13 mouse cellular contexts compared by ENCODE assay signal in the genomic region with DNA sequence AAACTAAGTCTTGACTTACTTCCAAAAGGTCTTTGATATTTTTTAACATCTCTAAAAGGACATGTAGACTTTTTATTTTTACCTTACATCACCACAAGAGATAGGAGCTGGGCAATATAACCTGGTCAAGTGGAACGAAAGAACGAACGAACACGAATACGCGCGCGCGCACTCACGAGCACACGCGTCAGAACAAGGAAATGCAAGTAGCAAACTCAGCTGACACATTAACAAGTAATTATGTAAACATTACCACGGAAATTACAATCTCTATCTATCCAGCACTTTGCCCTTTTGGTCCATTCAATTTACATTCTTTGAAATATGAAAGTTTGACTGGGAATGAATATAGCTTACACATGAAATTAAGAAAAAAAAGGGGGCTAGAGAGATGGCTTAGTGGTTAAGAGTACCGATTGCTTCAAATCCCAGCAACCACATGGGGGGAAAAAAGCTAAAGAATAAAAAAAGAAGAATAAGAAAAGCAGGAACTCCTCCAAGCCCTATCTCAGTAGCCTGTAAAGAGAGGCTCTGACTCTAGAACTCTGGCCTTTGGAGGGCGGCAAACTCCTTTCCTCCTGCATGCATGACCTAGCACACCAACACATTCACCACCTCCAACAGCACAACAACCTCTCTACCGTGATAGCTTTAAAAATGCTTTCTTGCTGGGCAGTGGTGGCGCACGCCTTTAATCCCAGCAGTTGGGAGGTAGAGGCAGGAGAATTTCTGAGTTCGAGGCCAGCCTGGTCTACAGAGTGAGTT. TPM values are rescaled to one million over a fixed set of nuclear protein-coding genes. Genes with fewer than 3 reads are reported as not detected.
DNase-seq lines count a peak whose midpoint lies in the region; ATAC-seq and TF ChIP-seq lines count a peak whose summit lies in the region.
"Had no signal": no experiment of that assay in that cellular context is flagged by ENCODE, and none has a peak within 500 bp of the region (broad histone marks: within the 10 kb centered on the region; RNA-seq: fewer than 3 reads in every experiment).

No protein-coding gene starts in this region.

- TF ChIP-seq EP300 in stomach, postnatal 0 days (optimal IDR thresholded peaks at IDR 0.05) = no peak

- H3K4me1 ChIP-seq in liver, adult 2 months (ENCODE audit: control insufficient read depth, insufficient read depth, low read length) = peaks cover 51% of the 10 kb centered on the region
- H3K4me1 ChIP-seq in liver, embryonic 12.5 days = peaks cover 84% of the 10 kb centered on the region
- no peaks in the 10 kb centered on the region for H3K4me1 ChIP-seq in kidney, postnatal 0 days (replicated peaks; ENCODE audit: insufficient read depth, low read length)
- peaks cover 4% of the 10 kb centered on the region; the same call in 1 of the 2 replicates for H3K4me1 ChIP-seq in stomach, postnatal 0 days (replicated peaks; ENCODE audit: control insufficient read depth, insufficient read depth)
- peaks cover 11% of the 10 kb centered on the region for H3K4me1 ChIP-seq in midbrain, embryonic 10.5 days
- peaks cover 23% of the 10 kb centered on the region for H3K4me1 ChIP-seq in hindbrain, embryonic 10.5 days (replicated peaks)

- no peaks in the 10 kb centered on the region for H3K27me3 ChIP-seq in liver, adult 2 months (ENCODE audit: control insufficient read depth, insufficient read depth, low read length)
- no peaks in the 10 kb centered on the region for H3K27me3 ChIP-seq in liver, embryonic 12.5 days (replicated peaks)
- H3K27me3 ChIP-seq in kidney, postnatal 0 days (ENCODE audit: insufficient read depth, low read length) = no peaks in the 10 kb centered on the region
- no peaks in the 10 kb centered on the region for H3K27me3 ChIP-seq in stomach, postnatal 0 days (ENCODE audit: control insufficient read depth, insufficient read depth, low read length)
- H3K27me3 ChIP-seq in midbrain, embryonic 10.5 days (ENCODE audit: low read depth, poor library complexity, severe bottlenecking) = no peaks in the 10 kb centered on the region
- no peaks in the 10 kb centered on the region for H3K27me3 ChIP-seq in hindbrain, embryonic 10.5 days (ENCODE audit: insufficient read depth, poor library complexity, severe bottlenecking)
- H3K27me3 ChIP-seq: heart, embryonic 13.5 days; hindbrain, embryonic 15.5 days; limb, embryonic 12.5 days had no signal

- ATAC-seq in liver, embryonic 12.5 days = no peak
- ATAC-seq in kidney, postnatal 0 days (replicated peaks; ENCODE audit: low FRiP score, low read depth) = no peak
- ATAC-seq in stomach, postnatal 0 days (ENCODE audit: low FRiP score, low TSS enrichment) = peak; percentile 74

- TF ChIP-seq CTCF in liver, adult 2 months (IDR thresholded peaks at IDR 0.05; ENCODE audit: low read depth, low read length) = peak; percentile 17; the same call in 1 of the 2 replicates
- TF ChIP-seq CTCF in kidney, postnatal 0 days (IDR thresholded peaks at IDR 0.05; ENCODE audit: low read depth) = peak; percentile 46
- peak; percentile 33; the same call in 1 of the 2 replicates for TF ChIP-seq CTCF in stomach, postnatal 0 days (IDR thresholded peaks at IDR 0.05; ENCODE audit: low read depth)

- peaks cover 64% of the 10 kb centered on the region for H3K79me2 ChIP-seq in liver, adult 2 months (ENCODE audit: control insufficient read depth, insufficient read depth, low read length)

- no peaks in the 10 kb centered on the region for H3K9me3 ChIP-seq in liver, embryonic 12.5 days (replicated peaks)
- no peaks in the 10 kb centered on the region for H3K9me3 ChIP-seq in kidney, postnatal 0 days (replicated peaks; ENCODE audit: low read length)
- no peaks in the 10 kb centered on the region for H3K9me3 ChIP-seq in stomach, postnatal 0 days (ENCODE audit: control insufficient read depth, low read length)
- no peaks in the 10 kb centered on the region for H3K9me3 ChIP-seq in midbrain, embryonic 10.5 days (replicated peaks)
- no peaks in the 10 kb centered on the region for H3K9me3 ChIP-seq in hindbrain, embryonic 10.5 days
- H3K9me3 ChIP-seq: heart, embryonic 13.5 days; hindbrain, embryonic 15.5 days; limb, embryonic 12.5 days had no signal

- H3K36me3 ChIP-seq in liver, adult 2 months (ENCODE audit: control insufficient read depth, insufficient read depth, low read length) = no peaks in the 10 kb centered on the region
- H3K36me3 ChIP-seq in liver, embryonic 12.5 days = no peaks in the 10 kb centered on the region
- no peaks in the 10 kb centered on the region for H3K36me3 ChIP-seq in kidney, postnatal 0 days (ENCODE audit: insufficient read depth, low read length)
- H3K36me3 ChIP-seq in stomach, postnatal 0 days (ENCODE audit: control insufficient read depth, insufficient read depth, low read length) = no peaks in the 10 kb centered on the region
- H3K36me3 ChIP-seq in midbrain, embryonic 10.5 days = no peaks in the 10 kb centered on the region
- no peaks in the 10 kb centered on the region for H3K36me3 ChIP-seq in hindbrain, embryonic 10.5 days
- H3K36me3 ChIP-seq: heart, embryonic 13.5 days; hindbrain, embryonic 15.5 days; limb, embryonic 12.5 days had no signal

- H3K4me3 ChIP-seq in liver, adult 2 months (ENCODE audit: insufficient read depth, low read depth, low read length) = no peak overlapping the region
- no peak overlapping the region for H3K4me3 ChIP-seq in liver, embryonic 12.5 days
- no peak overlapping the region for H3K4me3 ChIP-seq in kidney, postnatal 0 days (replicated peaks; ENCODE audit: low read depth, low read length)
- H3K4me3 ChIP-seq in stomach, postnatal 0 days (ENCODE audit: low read depth, low read length) = no peak overlapping the region
- H3K4me3 ChIP-seq in midbrain, embryonic 10.5 days = no peak overlapping the region
- no peak overlapping the region for H3K4me3 ChIP-seq in hindbrain, embryonic 10.5 days
- H3K4me3 ChIP-seq: heart, embryonic 13.5 days; hindbrain, embryonic 15.5 days; limb, embryonic 12.5 days had no signal

- peak; percentile 64 for DNase-seq in liver, adult 2 months (ENCODE audit: extremely low read depth, low read depth, low spot score)
- peak; percentile 60 for DNase-seq in T-cell, adult 2 months (ENCODE audit: low spot score)
- DNase-seq in kidney, postnatal 0 days (ENCODE audit: low spot score) = peak; percentile 34
- DNase-seq in stomach, postnatal 0 days (ENCODE audit: low spot score) = peak; percentile 65
- DNase-seq in midbrain, embryonic 10.5 days (ENCODE audit: low spot score) = no peak
- no peak for DNase-seq in hindbrain, embryonic 10.5 days (ENCODE audit: low spot score)
- DNase-seq: cerebellum, adult 11-12 months; layer of hippocampus, adult 9-11 months had no signal

- WGBS in liver, adult 2 months = 55% methylated on average over 19 of the region's 19 CpGs
- 79% methylated on average over 19 of the region's 19 CpGs for WGBS in liver, embryonic 12.5 days (ENCODE audit: insufficient replicate concordance)
- 68% methylated on average over 19 of the region's 19 CpGs for WGBS in kidney, postnatal 0 days
- 71% methylated on average over 19 of the region's 19 CpGs for WGBS in stomach, postnatal 0 days
- 93% methylated on average over 19 of the region's 19 CpGs for WGBS in midbrain, embryonic 10.5 days
- 93% methylated on average over 19 of the region's 19 CpGs for WGBS in hindbrain, embryonic 10.5 days

- TF ChIP-seq POLR2A in liver, adult 2 months (IDR thresholded peaks at IDR 0.05; ENCODE audit: extremely low read depth, insufficient read depth, low read length) = no peak

- no peak overlapping the region for H3K9ac ChIP-seq in liver, adult 2 months (ENCODE audit: low read depth, low read length)
- H3K9ac ChIP-seq in liver, embryonic 12.5 days = no peak overlapping the region
- no peak overlapping the region for H3K9ac ChIP-seq in kidney, postnatal 0 days (ENCODE audit: low read depth, low read length)
- no peak overlapping the region for H3K9ac ChIP-seq in stomach, postnatal 0 days (ENCODE audit: low read length)
- H3K9ac ChIP-seq: heart, embryonic 13.5 days; hindbrain, embryonic 15.5 days; limb, embryonic 12.5 days had no signal

- no peak overlapping the region for H3K27ac ChIP-seq in liver, adult 2 months (replicated peaks; ENCODE audit: insufficient read depth, low read depth, low read length)
- H3K27ac ChIP-seq in liver, embryonic 12.5 days = no peak overlapping the region
- no peak overlapping the region for H3K27ac ChIP-seq in kidney, postnatal 0 days
- peak overlapping the region; percentile 63; the same call in 1 of the 2 replicates for H3K27ac ChIP-seq in stomach, postnatal 0 days (replicated peaks)
- no peak overlapping the region for H3K27ac ChIP-seq in midbrain, embryonic 10.5 days (replicated peaks)
- no peak overlapping the region for H3K27ac ChIP-seq in hindbrain, embryonic 10.5 days
- H3K27ac ChIP-seq: heart, embryonic 13.5 days; hindbrain, embryonic 15.5 days; limb, embryonic 12.5 days; macrophage had no signal

- H3K4me2 ChIP-seq in liver, embryonic 12.5 days = no peak overlapping the region
- no peak overlapping the region for H3K4me2 ChIP-seq in kidney, postnatal 0 days (ENCODE audit: low read length)
- H3K4me2 ChIP-seq in stomach, postnatal 0 days (replicated peaks; ENCODE audit: low read depth) = no peak overlapping the region
- H3K4me2 ChIP-seq: heart, embryonic 13.5 days; hindbrain, embryonic 15.5 days; limb, embryonic 12.5 days had no signal

RNA-seq across cellular contexts. Expression of gene Ankrd11, which starts 58.7 kb away (rescaled TPM):
- 22.1 and 28.0 TPM in 2 replicates for total RNA-seq in liver, adult 2 months (2014; rRNA removed)
- 22.7 and 28.3 TPM in 2 replicates for polyA plus RNA-seq in liver, adult 2 months (2012; rRNA removed)
- polyA plus RNA-seq in liver, embryonic 12.5 days (2016; fragmentation: Nextera tagmentation; extraction: Ambion mirVana) = 43.9 and 44.0 TPM in 2 replicates
- polyA plus RNA-seq in kidney, postnatal 0 days (2015; fragmentation: Nextera tagmentation; extraction: Ambion mirVana) = 44.2 and 57.9 TPM in 2 replicates
- polyA plus RNA-seq in stomach, postnatal 0 days (2015; fragmentation: Nextera tagmentation; extraction: Ambion mirVana) = 35.0 and 35.8 TPM in 2 replicates
- 29.5 TPM in 2 replicates for polyA plus RNA-seq in midbrain, embryonic 10.5 days (2016; fragmentation: Nextera tagmentation; extraction: Ambion mirVana)
- 31.4 and 34.3 TPM in 2 replicates for polyA plus RNA-seq in hindbrain, embryonic 10.5 days (2016; fragmentation: Nextera tagmentation; extraction: Ambion mirVana)

Comparison
In these comparisons a context has a peak if more than half of its experiments do, and no peak if none do; other contexts are left out.
1. DNase-seq: peak in liver, adult 2 months (single experiment), T-cell, adult 2 months (single experiment), kidney, postnatal 0 days (single experiment) and stomach, postnatal 0 days (single experiment); none in midbrain, embryonic 10.5 days (single experiment) and hindbrain, embryonic 10.5 days (single experiment).
2. Peak in every context shown above with its lines, with median percentiles within 50 percentile points of each other: CTCF ChIP-seq.